Mouse (Mus musculus): Measurements from ENCODE around the gene Drd1.

The Drd1 gene

GRCm38 (mm10) chr13:54079782-54080759 lies 24.6 kb upstream of the Drd1 start:
- Histone ChIP-seq H3K27me3 (ENCODE audit: control insufficient read depth, insufficient read depth, low read length, poor library complexity, severe bottlenecking) (no peaks in the 10 kb centered on the region), H3K36me3 (ENCODE audit: control insufficient read depth, insufficient read depth, low read length, poor library complexity, severe bottlenecking) (no peaks in the 10 kb centered on the region; the same call in 1 of the 2 replicates)
- DNase-seq (ENCODE audit: low read depth, low spot score) = no peak

DNA sequence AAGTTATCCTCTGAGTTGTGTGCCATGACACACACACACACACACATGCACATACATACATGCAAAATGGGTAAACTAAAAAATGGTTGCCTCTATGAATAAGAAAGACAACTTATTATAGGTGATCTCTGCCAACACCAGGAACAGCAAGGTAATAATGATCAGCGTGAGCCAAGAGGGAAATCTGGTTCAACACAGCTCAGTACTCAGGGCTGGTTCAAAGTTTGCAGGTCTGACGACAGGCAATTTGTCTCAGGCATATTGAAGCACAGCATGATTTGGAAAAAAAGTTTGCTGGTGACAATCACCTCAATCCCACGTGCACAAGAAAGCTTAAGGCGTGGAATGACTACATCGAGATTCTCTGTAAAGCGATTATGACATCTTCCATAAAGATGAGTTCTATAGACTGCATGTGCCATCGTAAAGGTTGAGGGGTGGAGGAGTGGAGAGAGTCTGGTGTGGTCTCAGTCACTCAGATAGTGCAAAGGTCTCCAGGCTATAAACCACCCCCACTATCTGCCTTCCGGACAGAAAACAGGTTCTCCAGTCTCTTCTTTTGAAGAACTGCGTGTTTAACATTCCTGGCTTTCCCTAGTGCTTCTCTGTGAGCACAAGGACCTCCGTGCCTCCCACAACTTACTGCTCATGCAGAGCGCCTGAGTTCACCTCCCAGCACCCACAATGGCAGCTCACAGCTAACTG lies 22.1 kb upstream of the Drd1 start:
- DNase-seq (ENCODE audit: low read depth, low spot score) = no peak
- Histone ChIP-seq H3K27me3 (ENCODE audit: control insufficient read depth, insufficient read depth, low read length, poor library complexity, severe bottlenecking) (no peaks in the 10 kb centered on the region), H3K36me3 (ENCODE audit: control insufficient read depth, insufficient read depth, low read length, poor library complexity, severe bottlenecking) (no peaks in the 10 kb centered on the region; the same call in 1 of the 2 replicates)

GRCm38 (mm10) chr13:54076762-54077460 lies 21.4 kb upstream of the Drd1 start:
- no peaks in the 10 kb centered on the region for H3K27me3 ChIP-seq (ENCODE audit: control insufficient read depth, insufficient read depth, low read length, poor library complexity, severe bottlenecking)
- DNase-seq (ENCODE audit: low read depth, low spot score) = no peak
- no peaks in the 10 kb centered on the region; the same call in 1 of the 2 replicates for H3K36me3 ChIP-seq (ENCODE audit: control insufficient read depth, insufficient read depth, low read length, poor library complexity, severe bottlenecking)

DNA sequence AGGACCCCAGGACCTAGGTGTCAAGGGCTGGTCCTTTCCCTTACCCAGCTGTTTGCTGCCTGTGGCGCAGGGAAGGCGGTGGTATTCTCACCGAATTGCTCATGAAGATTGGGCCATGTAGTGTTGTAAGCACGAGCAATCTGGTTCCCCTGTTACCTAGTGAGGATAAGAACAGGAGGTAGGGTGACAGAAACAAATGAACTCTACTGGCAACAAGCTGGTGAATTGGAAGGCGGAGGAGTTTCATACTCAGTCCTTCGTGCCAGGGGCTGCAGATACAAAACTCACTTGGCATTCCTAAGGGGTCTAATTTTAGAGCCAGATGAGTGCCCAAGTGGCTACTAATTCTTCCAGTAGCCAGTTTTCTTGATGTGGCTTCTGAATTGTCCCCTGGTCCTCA lies 20.5 kb upstream of the Drd1 start:
- Histone ChIP-seq H3K27me3 (ENCODE audit: control insufficient read depth, insufficient read depth, low read length, poor library complexity, severe bottlenecking) (no peaks in the 10 kb centered on the region), H3K36me3 (ENCODE audit: control insufficient read depth, insufficient read depth, low read length, poor library complexity, severe bottlenecking) (no peaks in the 10 kb centered on the region; the same call in 1 of the 2 replicates)
- no peak for DNase-seq (ENCODE audit: low read depth, low spot score)

DNA sequence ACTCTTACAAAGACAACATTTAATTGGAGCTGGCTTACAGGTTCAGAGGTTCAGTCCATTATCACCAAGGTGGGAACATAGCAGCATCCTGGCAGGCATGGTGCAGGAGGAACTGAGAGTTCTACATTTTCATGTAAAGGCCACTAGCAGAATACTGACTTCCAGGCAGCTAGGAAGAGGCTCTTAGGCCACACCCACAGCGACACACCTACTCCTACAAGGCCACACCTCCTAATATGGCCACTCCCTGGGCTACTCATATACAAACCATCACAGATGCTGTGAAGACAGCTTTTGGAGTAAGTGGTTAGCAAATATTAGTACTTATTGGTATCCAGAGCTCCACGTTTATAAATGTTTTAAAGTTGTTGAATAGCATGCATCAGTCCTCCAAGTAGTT lies 19.9 kb upstream of the Drd1 start:
- H3K36me3 ChIP-seq (ENCODE audit: control insufficient read depth, insufficient read depth, low read length, poor library complexity, severe bottlenecking) = no peaks in the 10 kb centered on the region; the same call in 1 of the 2 replicates
- peak; percentile 28 for DNase-seq (ENCODE audit: low read depth, low spot score)
- no peaks in the 10 kb centered on the region for H3K27me3 ChIP-seq (ENCODE audit: control insufficient read depth, insufficient read depth, low read length, poor library complexity, severe bottlenecking)

DNA sequence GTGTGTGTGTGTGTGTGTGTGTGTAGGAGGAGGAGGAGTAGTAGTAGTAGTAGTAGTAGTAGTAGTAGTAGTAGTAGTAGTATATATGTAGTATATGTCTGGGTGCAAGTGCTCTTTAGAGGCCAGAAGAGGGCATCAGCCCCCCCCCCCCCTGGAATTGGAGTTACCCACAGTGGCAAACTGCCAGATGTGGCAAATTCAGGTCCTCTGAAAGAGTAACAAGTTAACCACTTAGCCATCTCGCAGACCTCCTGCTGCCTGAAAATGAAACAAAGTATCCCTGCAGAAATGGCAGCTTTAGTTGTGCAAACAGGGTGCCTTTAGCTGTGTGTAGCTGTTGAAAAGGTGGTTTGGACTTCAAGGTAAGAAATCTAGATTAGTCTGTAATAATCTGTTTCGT lies 18.0 kb upstream of the Drd1 start:
- H3K27me3 ChIP-seq (ENCODE audit: control insufficient read depth, insufficient read depth, low read length, poor library complexity, severe bottlenecking) = no peaks in the 10 kb centered on the region
- DNase-seq (ENCODE audit: low read depth, low spot score) = peak; percentile 27
- no peaks in the 10 kb centered on the region; the same call in 1 of the 2 replicates for H3K36me3 ChIP-seq (ENCODE audit: control insufficient read depth, insufficient read depth, low read length, poor library complexity, severe bottlenecking)

DNA sequence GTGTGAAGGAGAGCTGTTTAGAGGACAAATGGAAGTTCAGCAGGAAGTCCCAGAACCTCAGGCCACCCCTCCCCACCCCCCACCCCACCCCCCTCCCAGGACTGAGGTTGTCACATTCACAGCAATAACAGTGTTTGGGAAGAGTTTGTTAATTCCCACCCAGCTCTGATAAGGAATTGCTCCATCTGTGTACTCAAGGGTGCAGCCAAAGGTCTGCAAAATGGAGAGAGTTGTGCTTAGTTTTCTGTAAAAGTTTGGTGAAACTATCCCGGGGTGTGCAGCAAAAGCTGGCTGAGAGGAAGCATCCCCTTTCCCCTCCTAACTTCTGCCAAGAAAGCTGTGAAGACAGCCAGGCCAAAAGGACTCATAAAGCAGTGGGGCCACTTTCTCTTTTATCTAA lies 17.6 kb upstream of the Drd1 start:
- Histone ChIP-seq H3K27me3 (ENCODE audit: control insufficient read depth, insufficient read depth, low read length, poor library complexity, severe bottlenecking) (no peaks in the 10 kb centered on the region), H3K36me3 (ENCODE audit: control insufficient read depth, insufficient read depth, low read length, poor library complexity, severe bottlenecking) (no peaks in the 10 kb centered on the region; the same call in 1 of the 2 replicates)
- DNase-seq (ENCODE audit: low read depth, low spot score) = no peak

DNA sequence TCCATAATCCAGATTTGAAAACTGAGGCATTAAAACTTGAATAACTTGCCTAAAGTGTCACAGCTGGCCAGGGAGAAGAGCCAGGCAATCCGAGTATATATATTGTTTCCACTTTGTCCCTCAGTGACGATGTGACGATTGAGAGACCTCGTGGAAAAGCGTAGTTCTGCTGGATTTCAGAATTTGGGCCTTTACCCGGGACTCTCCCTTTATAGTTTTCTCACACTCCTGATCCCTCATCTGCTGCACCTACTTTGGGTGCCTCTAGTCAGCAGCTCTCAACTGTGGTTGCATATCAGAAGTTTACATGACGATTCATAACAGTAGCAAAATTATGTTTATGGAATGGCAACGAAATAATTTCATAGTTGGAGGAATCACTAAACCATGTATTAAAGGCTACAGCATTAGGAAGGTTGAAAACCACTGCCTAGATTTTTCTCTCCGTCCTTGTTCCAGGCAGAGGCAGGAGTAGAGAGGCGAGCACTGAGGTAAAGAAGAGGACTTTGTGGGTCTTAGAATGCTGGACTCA lies 17.1 kb upstream of the Drd1 start:
- Histone ChIP-seq H3K36me3 (ENCODE audit: control insufficient read depth, insufficient read depth, low read length, poor library complexity, severe bottlenecking) (no peaks in the 10 kb centered on the region; the same call in 1 of the 2 replicates), H3K27me3 (ENCODE audit: control insufficient read depth, insufficient read depth, low read length, poor library complexity, severe bottlenecking) (no peaks in the 10 kb centered on the region)
- no peak for DNase-seq (ENCODE audit: low read depth, low spot score)

DNA sequence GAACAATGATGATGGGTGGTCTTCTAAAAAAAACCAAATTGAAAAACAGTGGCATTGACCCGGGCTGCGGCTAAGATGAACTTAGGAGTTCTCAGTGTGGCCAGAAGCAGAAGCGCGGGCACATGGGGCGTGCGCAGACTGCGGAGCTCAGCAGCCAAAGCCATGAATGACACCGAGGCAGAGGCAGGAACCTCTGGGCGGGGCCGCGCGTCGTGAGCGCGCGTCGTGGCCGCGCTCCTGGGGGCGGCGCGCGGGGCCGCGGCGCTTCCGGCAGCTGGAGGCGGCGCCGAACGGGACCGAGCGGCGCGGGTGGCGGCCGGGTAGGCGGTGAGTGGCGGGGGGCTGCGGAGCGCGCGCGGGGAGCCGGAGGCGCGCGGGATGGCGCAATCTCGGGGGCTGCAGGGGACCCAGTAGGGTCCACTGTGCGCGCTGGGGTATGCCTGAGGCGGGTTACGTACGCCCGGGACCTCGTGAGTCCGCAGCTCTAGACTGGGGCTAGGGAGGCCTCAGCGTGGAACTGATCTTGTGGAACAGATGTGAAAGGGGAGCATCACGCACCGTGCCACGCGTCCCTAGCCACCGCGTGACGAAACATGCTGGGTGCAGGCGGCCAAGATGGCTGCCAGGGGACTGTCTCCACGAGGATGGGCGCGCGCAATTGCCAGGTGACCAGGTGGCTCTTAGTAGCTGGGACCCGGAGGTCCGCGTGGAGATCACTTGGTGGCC lies 16.3 kb upstream of the Drd1 start, which contains the start of gene Sfxn1:
Gene Sfxn1 (plus strand): TSS at position 264 of the 726 bp plus-strand sequence.
- Histone ChIP-seq H3K27me3 (ENCODE audit: control insufficient read depth, insufficient read depth, low read length, poor library complexity, severe bottlenecking) (no peaks in the 10 kb centered on the region), H3K36me3 (ENCODE audit: control insufficient read depth, insufficient read depth, low read length, poor library complexity, severe bottlenecking) (no peaks in the 10 kb centered on the region; the same call in 1 of the 2 replicates)
- peak; percentile 82 for DNase-seq (ENCODE audit: low read depth, low spot score)

GRCm38 (mm10) chr13:54071011-54071410 lies 15.5 kb upstream of the Drd1 start:
- no peaks in the 10 kb centered on the region for H3K27me3 ChIP-seq (ENCODE audit: control insufficient read depth, insufficient read depth, low read length, poor library complexity, severe bottlenecking)
- no peak for DNase-seq (ENCODE audit: low read depth, low spot score)
- H3K36me3 ChIP-seq (ENCODE audit: control insufficient read depth, insufficient read depth, low read length, poor library complexity, severe bottlenecking) = no peaks in the 10 kb centered on the region

GRCm38 (mm10) chr13:54067617-54068166 lies 12.2 kb upstream of the Drd1 start:
- Histone ChIP-seq H3K36me3 (ENCODE audit: control insufficient read depth, insufficient read depth, low read length, poor library complexity, severe bottlenecking) (no peaks in the 10 kb centered on the region), H3K27me3 (ENCODE audit: control insufficient read depth, insufficient read depth, low read length, poor library complexity, severe bottlenecking) (no peaks in the 10 kb centered on the region)
- DNase-seq (ENCODE audit: low read depth, low spot score) = no peak

GRCm38 (mm10) chr13:54066081-54066746 lies 10.7 kb upstream of the Drd1 start:
- Histone ChIP-seq H3K27me3 (ENCODE audit: control insufficient read depth, insufficient read depth, low read length, poor library complexity, severe bottlenecking) (no peaks in the 10 kb centered on the region), H3K36me3 (ENCODE audit: control insufficient read depth, insufficient read depth, low read length, poor library complexity, severe bottlenecking) (no peaks in the 10 kb centered on the region)
- no peak for DNase-seq (ENCODE audit: low read depth, low spot score)

DNA sequence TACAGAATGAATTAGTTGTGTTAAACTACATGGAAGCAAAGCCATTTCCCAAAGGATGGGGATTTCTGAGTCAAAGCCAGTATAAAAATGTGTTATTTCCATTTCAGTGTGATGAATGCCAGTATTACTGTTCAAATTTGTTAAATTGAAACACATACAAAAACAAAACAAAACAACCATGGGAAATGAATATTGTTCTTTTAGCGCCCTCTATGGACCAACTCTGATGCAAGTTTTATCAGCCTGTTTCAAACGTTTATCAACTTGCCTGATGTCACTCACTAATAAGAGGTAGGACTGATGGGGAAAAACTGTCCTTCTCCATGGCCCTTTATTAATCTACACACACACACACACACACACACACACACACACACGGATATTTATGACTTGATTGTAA lies 7.8 kb upstream of the Drd1 start:
- Histone ChIP-seq H3K27me3 (ENCODE audit: control insufficient read depth, insufficient read depth, low read length, poor library complexity, severe bottlenecking) (no peaks in the 10 kb centered on the region), H3K36me3 (ENCODE audit: control insufficient read depth, insufficient read depth, low read length, poor library complexity, severe bottlenecking) (no peaks in the 10 kb centered on the region)
- peak; percentile 51 for DNase-seq (ENCODE audit: low read depth, low spot score)

All from splenic B cell, adult 2 months (primary cell).